ENCODE assay signal across 8 mouse cellular contexts in genomic region chr19:8983150-8983650, GRCm38 (mm10). TPM values are rescaled to one million over a fixed set of nuclear protein-coding genes. Genes with fewer than 3 reads are reported as not detected.
DNase-seq lines count a peak whose midpoint lies in the region; ATAC-seq lines count a peak whose summit lies in the region.

No protein-coding gene starts in this region.

- H3K4me3 ChIP-seq in kidney, embryonic 16.5 days (ENCODE audit: low read length) = no peak overlapping the region

- no peak for DNase-seq in kidney, adult 18-20 months
- DNase-seq in adrenal gland, postnatal 25 days = peak; percentile 31
- DNase-seq in heart, postnatal 10 days = peak; percentile 38 to 46
- no peak for DNase-seq in thymus, adult 18-20 months
- DNase-seq in frontal cortex, postnatal 25 days (ENCODE audit: low spot score in 2 of 2) = no peak
- DNase-seq in neural tube, embryonic 10.5 days (ENCODE audit: extremely low spot score, low spot score) = no peak

- no peak overlapping the region for H3K9ac ChIP-seq in kidney, embryonic 16.5 days (replicated peaks; ENCODE audit: low read length)

- no peaks in the 10 kb centered on the region for H3K9me3 ChIP-seq in kidney, embryonic 16.5 days (ENCODE audit: low read length)

- H3K36me3 ChIP-seq in kidney, embryonic 16.5 days (ENCODE audit: insufficient read depth, low read length) = peaks cover 22% of the 10 kb centered on the region

- H3K4me1 ChIP-seq in kidney, embryonic 16.5 days (ENCODE audit: insufficient read depth, low read length) = peaks cover 20% of the 10 kb centered on the region

- no peak for ATAC-seq in kidney, embryonic 16.5 days (ENCODE audit: low FRiP score, low TSS enrichment)
- peak; percentile 53 for ATAC-seq in megakaryocyte progenitor cell, adult 5-6 weeks (replicated peaks; ENCODE audit: poor library complexity)

- H3K27me3 ChIP-seq in kidney, embryonic 16.5 days (ENCODE audit: insufficient read depth, low read length) = peaks cover 4% of the 10 kb centered on the region; the same call in 1 of the 2 replicates

- peak overlapping the region; percentile 27; the same call in 1 of the 2 replicates for H3K27ac ChIP-seq in kidney, embryonic 16.5 days (ENCODE audit: low read length)

- 39% methylated on average over 4 of the region's 4 CpGs for WGBS in kidney, embryonic 16.5 days

- H3K4me2 ChIP-seq in kidney, embryonic 16.5 days (replicated peaks; ENCODE audit: low read depth, low read length) = no peak overlapping the region

- intact Hi-C loops in heart, postnatal 10 days (cut with DNase I) = no loop called here

RNA-seq across cellular contexts. Expression of gene Ahnak, which starts 5.9 kb away (rescaled TPM):
- polyA plus RNA-seq in kidney, embryonic 16.5 days (2015; fragmentation: Nextera tagmentation; extraction: Ambion mirVana) = 14.0 and 14.4 TPM in 2 replicates
- 93.0 and 106 TPM in 2 replicates for total RNA-seq in adrenal gland, postnatal 25 days (2021)
- total RNA-seq in heart, postnatal 10 days (2021) = 100 to 1,000 TPM; 348 to 380 TPM
- total RNA-seq in megakaryocyte progenitor cell, adult 5-6 weeks (2015) = 6.5 and 10.6 TPM in 2 replicates
- total RNA-seq in megakaryocyte progenitor cell, adult 5-6 weeks (2017) = 11.7 and 17.2 TPM in 2 replicates

RNA-seq across cellular contexts. Expression of gene Eef1g, which starts 16.4 kb away (rescaled TPM):
- 436 and 455 TPM in 2 replicates for polyA plus RNA-seq in kidney, embryonic 16.5 days (2015; fragmentation: Nextera tagmentation; extraction: Ambion mirVana)
- 327 and 416 TPM in 2 replicates for total RNA-seq in adrenal gland, postnatal 25 days (2021)
- 100 to 1,000 TPM; 283 to 289 TPM for total RNA-seq in heart, postnatal 10 days (2021)
- total RNA-seq in megakaryocyte progenitor cell, adult 5-6 weeks (2015) = 1,162 and 1,182 TPM in 2 replicates
- total RNA-seq in megakaryocyte progenitor cell, adult 5-6 weeks (2017) = 754 and 796 TPM in 2 replicates

RNA-seq across cellular contexts. Expression of gene Tut1, which starts 29.6 kb away (rescaled TPM):
- polyA plus RNA-seq in kidney, embryonic 16.5 days (2015; fragmentation: Nextera tagmentation; extraction: Ambion mirVana) = 36.0 and 38.3 TPM in 2 replicates
- 23.1 and 23.6 TPM in 2 replicates for total RNA-seq in adrenal gland, postnatal 25 days (2021)
- 10 to 100 TPM in 1 of 2 experiments, 1 to 10 TPM in 1; 8.5 to 10.4 TPM for total RNA-seq in heart, postnatal 10 days (2021)
- total RNA-seq in megakaryocyte progenitor cell, adult 5-6 weeks (2015) = 6.2 and 8.7 TPM in 2 replicates
- total RNA-seq in megakaryocyte progenitor cell, adult 5-6 weeks (2017) = 19.9 and 23.8 TPM in 2 replicates

RNA-seq across cellular contexts. Expression of gene Mta2, which starts 41.5 kb away (rescaled TPM):
- 179 and 180 TPM in 2 replicates for polyA plus RNA-seq in kidney, embryonic 16.5 days (2015; fragmentation: Nextera tagmentation; extraction: Ambion mirVana)
- total RNA-seq in adrenal gland, postnatal 25 days (2021) = 98.6 and 104 TPM in 2 replicates
- total RNA-seq in heart, postnatal 10 days (2021) = 10 to 100 TPM; 54.4 to 59.5 TPM
- total RNA-seq in megakaryocyte progenitor cell, adult 5-6 weeks (2015) = 57.9 and 63.7 TPM in 2 replicates
- total RNA-seq in megakaryocyte progenitor cell, adult 5-6 weeks (2017) = 124 and 138 TPM in 2 replicates

RNA-seq across cellular contexts. Expression of gene Eml3, which starts 53.8 kb away (rescaled TPM):
- 33.2 and 34.1 TPM in 2 replicates for polyA plus RNA-seq in kidney, embryonic 16.5 days (2015; fragmentation: Nextera tagmentation; extraction: Ambion mirVana)
- total RNA-seq in adrenal gland, postnatal 25 days (2021) = 57.2 and 67.5 TPM in 2 replicates
- total RNA-seq in heart, postnatal 10 days (2021) = 10 to 100 TPM; 16.7 to 18.7 TPM
- 12.0 and 14.9 TPM in 2 replicates for total RNA-seq in megakaryocyte progenitor cell, adult 5-6 weeks (2015)
- 20.1 and 36.0 TPM in 2 replicates for total RNA-seq in megakaryocyte progenitor cell, adult 5-6 weeks (2017)

Comparison
In these comparisons a context has a peak if more than half of its experiments do, and no peak if none do; other contexts are left out.
1. DNase-seq: peak in adrenal gland, postnatal 25 days (single experiment) and heart, postnatal 10 days (2 of 2); none in kidney, adult 18-20 months (single experiment), thymus, adult 18-20 months (0 of 2), frontal cortex, postnatal 25 days (0 of 2) and neural tube, embryonic 10.5 days (single experiment).